Mouse (Mus musculus) kidney, postnatal 10 days (tissue): ENCODE results near the gene Lrrc57.
"Not testable (repeated sequence)": the region's sequence is repeated elsewhere in the genome, so short reads cannot be mapped to it uniquely, and the experiment has no call there.

Source experiments
- DNase-seq: peaks from one replicate; pipeline ENCODE4 v3.0.0; 2021; ENCODE audit warnings: mixed read lengths

Gene Lrrc57

DNA sequence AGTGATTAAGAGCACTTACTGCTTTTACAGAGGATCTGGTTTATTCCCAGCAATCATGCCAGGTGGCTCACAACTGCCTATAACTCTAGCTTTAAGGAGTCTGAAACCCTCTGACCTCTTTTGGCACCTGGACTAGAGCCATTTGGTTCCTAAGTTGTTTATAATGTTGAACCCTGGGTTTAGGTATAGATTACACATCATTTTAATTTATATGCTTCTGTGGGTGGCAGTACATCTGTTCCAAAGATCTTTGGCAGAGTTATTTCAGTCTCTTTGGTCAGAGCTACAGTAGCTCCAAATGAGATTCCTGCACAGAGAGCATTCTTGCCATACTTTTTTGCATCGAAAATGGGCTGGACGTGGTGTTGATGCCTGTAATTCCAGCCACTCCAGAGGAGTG lies 11.6 kb downstream of the Lrrc57 start:
- DNase-seq, result no peak

DNA sequence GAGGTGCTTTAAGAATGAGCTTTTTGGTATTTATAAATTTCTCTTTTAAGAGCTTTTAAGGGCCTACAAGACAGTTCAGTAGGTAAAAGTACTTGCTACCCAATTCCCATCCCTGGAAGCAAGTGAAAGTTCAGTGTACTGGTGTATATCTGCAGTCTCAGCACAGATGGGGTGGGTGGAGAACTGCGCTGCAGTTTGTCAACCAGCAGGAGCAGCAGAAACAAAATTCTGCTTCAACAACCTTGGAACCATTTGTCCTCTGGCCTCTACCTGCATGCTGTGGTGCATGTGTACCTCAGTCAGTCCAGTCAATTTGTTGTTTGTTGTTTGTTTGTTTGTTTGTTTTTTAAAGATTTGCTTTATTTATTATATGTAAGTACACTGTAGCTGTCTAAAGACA lies 17.1 kb downstream of the Lrrc57 start:
- no peak for DNase-seq

DNA sequence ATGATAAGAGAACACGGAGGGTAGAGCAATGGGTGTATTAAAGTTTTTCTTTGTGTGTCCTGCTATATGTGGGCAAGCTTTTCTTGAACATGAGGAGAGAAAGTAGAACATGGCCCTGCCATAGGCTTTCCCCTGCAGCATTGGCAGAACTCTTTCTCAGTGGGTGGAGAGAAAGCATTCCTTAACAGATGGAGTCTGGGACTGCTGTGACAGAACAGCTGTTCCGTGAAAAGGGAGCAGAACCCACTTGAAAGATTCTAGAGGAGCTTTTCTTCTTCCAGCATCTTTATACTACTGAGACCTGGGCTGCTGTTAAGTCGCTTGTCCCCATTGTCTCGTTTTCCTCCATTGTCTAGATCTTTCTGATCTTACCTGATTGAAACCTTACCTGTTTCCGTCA lies 19.6 kb downstream of the Lrrc57 start:
- DNase-seq, result no peak

DNA sequence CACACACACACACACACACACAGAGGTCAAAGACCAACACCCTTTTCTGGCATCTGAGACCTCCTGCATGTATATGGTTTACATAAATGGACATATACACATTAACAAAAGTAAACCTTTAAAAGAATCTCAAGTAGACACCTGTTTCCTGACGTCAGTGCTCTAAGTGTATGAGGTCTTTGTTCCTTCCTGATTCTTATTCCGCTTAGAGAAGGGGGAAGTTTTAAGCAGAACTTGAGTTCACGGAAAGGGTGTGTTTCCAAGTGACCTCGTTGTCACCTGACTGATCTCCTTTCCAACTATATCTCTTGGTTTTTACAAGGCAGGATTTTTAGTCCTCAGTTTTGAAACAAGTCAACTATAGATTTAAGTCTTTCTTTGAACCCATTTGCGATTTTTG lies 31.0 kb downstream of the Lrrc57 start:
- no peak for DNase-seq

DNA sequence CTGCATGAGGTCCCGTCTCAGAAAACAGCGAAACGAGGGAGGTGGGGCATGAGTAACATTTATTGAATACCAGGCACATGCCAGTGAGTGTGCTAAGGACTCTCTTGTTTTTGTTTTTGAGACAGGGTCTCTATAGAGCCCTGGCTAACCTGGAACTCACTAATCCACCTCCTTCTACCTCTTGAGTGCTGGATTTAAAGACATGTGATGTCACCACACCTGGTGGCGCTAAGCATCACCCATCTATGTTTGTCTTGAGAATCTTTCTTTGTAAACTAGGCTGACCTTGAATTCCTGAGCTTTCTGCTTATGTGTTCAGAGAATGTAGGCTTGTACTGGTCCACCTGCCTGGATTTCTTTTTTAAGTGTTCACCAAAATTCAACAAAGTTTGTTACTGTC lies 31.5 kb downstream of the Lrrc57 start:
- no peak for DNase-seq

DNA sequence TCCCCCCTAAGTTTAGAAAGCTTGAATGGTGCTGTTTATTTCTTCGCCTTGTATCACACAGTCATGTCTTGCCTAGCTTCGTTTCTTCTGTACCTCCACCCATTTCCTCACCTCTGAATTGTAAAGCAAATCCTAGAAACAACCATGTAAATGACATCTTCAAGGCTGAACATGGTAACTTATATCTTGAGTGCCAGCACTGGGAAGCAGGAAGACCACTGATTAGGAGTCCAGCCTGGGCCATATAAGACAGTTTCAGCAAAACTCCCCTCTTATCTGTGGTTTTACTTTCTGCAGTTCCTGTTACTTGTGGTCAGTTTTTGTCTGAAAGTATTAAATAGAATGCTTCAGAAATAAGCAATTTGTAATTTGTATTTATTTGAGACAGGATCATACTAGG lies 33.3 kb downstream of the Lrrc57 start:
- DNase-seq, result no peak

DNA sequence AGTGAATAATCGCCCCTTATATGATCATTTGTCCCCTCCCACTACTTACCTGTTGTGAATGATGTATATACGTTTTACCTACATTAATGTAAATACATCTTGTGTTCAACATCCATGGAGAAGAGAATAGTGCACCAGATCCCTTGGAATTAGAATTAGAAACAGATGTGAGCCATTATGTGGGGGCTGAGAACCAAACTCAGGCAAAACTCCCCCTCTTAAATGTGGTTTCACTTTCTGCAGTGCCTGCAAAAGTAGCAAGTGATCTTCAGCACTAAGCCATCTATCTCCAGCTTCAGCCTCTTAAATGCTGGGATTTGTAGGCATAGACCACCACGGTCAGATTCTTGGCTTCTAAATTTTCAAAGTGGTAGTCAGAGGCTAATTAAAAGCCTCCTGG lies 34.2 kb downstream of the Lrrc57 start:
- DNase-seq, result no peak

DNA sequence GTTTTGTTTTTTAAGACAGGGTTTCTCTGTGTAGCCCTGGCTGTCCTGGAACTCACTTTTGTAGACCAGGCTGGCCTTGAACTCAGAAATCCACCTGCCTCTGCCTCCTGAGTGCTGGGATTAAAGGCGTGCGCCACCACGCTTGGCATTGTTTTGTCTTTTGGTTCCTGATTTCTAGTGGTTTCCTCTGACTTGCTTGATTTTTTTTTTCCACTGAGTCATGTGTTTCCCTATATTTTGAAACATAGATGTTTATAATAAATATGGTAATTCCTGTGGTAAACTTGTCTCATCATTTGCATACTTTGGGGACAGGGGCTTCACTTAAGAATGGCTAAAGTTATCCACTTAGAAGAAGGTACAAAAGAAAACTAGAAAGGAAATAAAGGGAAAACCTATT lies 37.2 kb downstream of the Lrrc57 start:
- DNase-seq, result not testable (repeated sequence)

DNA sequence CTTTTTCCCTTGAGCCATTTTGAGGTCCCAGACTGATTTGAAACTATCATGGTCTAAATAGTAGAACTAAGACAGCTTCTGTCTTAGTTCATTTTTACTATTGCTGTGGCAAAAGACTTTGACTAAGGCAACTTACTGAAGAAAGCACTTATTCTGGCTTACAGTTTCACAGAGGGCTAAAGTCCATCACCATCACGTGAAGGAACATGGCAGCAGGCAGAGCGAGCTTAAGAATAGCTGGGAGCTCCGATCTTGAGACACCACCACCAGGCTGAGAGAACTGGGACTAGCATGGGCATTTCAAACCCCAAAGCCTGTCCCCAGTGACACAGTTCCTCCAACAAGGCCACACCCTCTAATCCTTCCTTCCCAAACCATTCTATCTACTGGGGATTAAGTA lies 38.2 kb downstream of the Lrrc57 start:
- peak; percentile 28 for DNase-seq

DNA sequence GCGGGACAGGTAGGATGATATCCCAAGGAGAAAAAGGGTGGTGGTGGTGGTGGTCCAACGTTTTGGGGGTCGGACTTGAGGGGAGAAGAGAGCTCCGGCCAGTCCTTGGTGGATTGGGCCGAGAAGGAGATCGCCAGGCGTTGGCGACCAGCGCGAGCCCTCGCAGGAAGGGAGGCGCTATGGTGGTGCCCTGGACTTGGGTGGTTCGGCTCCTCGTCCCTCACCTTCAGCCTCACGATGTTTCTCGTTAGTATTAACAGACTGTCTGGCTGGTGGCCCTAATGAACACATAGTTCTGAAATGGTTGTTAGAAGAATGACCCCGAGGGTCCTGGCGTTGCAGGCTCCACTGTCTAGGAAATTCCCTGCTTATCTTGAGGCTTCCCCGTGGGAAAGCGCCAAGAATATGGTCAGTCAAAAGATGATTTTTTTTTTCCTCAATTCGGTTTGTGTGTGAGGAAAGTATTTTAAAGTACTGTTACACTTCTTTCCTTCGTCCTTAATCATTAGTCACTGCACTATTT lies 41.5 kb downstream of the Lrrc57 start:
- no peak for DNase-seq

DNA sequence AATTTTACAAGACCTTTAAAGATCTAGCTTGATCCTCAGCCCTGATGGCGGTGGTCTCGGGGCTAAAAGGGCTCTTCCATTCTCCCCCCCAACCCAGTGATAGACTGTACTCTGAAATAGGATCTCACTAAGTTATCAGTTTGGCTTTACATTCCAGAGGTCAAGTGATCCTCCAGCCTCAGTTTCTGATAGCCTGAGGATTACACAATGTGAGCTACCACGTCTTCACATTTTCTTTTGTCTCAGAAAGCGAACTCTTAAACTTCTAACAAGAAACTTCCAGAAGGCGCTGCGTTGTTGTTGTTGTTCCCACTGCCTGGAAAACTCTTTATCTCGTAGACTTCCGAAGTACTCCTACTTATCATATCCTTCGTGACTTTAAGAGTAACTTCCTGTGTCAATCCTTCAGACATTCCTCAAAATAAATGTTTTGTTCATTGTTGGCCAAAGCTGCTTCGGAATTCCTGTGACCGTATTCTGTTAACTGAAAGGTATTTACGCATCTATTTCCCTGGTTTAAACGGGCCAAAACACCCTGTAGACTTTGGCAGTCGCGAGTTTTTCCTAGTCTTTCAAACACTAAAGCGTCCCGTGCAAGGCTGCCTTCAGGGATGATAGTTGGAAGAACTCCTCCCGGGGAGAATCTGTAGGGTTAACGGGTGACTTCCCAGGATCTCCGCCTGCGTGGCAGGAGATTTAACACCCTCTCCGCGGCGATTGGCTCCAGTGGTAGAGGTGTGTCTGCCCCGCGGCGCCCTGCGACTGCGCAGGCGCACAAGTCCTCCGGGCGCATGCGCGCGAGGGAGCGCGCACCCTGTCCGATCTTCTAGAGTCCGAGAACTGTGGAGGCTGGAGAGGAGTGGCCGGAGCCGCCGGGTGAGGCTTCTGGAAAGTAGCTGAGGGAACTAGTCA lies 42.2 kb downstream of the Lrrc57 start, which contains the start of gene Snap23:
TSS of gene Snap23 (plus strand) at position 786 of the 912 bp plus-strand sequence.
- DNase-seq, result peak; percentile 96

DNA sequence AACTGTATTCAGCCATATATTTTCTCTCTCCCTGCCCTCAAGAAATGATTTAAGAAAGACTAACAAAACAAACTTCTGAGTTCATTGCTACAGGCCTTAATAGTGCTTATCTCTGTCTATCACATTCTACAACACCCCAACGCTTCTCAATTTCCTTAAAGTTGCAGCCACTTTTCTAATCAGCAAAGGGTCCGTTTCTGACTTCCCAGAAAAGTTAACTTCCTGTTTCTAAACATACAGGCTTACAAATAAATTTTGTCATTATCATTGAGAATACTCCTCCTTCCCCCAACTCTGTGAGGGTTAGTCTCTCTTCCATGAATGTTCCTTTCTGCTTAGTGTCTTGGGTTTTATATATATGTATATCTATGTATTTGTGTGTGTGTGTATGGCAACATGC lies 44.0 kb downstream of the Lrrc57 start:
- DNase-seq, result no peak

DNA sequence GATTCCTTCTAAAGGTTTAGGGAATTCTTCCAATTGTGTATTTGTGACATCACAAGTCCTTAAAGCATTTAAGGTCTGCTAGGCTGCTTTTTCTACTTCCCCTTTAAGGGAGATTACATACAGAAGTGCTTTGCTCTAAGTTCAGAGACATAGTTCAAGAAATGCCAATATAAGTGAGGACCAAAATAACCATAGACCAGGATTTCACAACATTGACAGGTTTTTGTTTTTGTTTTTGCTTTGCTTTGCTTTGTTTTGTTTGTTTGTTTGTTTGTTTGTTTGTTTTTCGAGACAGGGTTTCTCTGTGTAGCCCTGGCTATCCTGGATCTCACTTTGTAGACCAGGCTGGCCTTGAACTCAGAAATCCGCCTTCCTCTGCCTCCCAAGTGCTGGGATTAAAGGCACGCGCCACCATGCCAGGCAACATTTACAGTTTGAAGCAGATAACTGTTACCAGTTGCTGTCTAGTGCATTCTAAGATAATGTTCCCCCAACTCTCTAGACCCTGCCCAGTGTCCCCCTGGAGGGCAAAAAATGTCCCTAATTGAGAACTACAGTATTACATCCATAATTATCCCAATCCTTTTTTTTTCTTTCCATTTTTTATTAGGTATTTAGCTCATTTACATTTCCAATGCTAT lies 44.7 kb downstream of the Lrrc57 start:
- DNase-seq, result not testable (repeated sequence)

DNA sequence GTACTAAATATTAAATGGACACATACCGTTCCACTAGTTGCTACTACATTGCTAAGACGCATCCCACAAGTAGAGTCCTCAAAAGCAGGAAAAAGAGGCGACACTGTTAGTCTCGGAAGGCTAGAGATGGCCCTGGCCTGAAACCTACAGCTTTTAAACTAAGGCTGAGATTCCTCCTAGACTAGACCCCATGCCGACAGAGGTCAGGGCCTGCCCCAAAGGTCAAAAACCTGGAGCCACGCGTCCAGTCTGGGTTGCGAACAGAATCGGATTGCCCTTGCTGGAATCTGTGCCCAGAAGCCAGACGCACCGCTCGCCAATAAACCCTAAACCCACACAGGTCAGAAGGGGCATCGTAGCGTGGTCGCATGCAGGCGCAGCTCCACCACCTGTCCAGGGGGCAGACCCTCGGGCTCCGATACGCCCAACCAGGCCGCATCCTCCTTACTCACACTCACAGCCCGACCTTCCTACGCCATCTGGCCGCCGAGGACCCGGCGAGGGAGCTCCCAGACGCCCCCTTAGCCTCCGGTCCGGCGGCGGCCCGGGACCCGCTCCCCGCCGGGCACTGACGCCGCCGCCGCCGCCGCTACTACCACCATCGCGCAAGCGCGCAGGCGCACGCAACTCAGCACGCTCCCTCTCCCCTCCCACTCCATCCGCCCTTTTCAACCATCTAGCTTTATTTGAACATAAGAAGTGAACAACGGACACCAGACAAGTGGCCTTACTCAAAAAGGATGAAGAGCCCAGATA lies 45.9 kb downstream of the Lrrc57 start, which contains the start of gene Zfp106:
TSS of gene Zfp106 (minus strand) at position 609 of the 756 bp plus-strand sequence.
- DNase-seq, result peak; percentile 92

DNA sequence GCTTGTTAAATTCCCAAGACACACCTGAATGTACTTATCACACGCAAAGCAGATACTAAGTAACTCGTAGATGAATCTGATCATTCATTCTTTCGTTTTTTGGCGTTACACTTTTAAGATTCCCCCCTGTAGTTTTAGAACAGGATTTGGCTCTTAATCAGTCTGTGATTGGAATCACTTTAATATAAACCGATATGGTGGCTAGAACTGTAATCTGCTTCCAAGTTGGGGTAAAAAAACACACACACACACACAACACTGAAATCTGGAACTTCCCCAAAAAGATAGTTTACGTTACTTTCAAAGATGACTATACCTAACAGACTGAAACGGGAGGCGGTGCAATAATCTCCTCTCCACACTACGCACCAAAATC lies 46.5 kb downstream of the Lrrc57 start:
- no peak for DNase-seq

DNA sequence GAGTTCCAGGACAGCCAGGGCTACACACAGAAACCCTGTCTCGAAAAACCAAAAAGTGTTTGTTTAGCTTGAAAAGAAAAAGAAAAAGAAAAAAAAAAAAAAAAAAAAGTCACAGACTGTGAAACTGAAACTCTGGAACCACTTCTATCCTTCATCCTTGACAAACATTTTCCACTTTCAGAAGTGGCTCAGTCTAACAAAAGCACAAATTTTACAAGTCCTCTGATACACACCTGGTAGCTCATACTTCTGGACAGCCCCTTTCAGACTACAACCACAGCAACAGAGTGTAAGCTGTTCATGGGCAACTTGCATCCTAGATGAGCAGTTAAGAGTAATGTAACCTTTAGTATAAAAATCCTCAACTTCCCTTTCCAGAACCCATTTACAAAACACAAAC lies 47.8 kb downstream of the Lrrc57 start:
- DNase-seq, result no peak

DNA sequence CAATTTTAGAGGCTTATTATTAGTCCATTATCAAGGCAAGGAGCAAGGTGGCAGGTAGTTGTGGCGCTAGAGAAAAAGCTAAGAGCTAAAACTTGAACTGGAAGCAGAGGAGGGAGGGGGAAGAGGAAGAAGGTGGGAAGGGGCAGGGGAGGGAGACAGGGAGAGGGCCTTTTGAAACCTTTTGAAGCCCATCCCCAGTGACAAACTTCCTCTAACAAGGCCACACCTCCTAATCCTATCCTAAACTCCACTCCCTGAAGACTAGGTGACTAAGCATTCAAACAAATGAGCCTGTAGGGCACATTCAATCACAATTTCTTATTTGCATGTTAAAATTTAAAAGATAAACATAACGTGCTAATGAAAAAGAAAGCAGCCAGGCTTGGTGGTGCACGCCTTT lies 50.5 kb downstream of the Lrrc57 start:
- DNase-seq, result no peak

DNA sequence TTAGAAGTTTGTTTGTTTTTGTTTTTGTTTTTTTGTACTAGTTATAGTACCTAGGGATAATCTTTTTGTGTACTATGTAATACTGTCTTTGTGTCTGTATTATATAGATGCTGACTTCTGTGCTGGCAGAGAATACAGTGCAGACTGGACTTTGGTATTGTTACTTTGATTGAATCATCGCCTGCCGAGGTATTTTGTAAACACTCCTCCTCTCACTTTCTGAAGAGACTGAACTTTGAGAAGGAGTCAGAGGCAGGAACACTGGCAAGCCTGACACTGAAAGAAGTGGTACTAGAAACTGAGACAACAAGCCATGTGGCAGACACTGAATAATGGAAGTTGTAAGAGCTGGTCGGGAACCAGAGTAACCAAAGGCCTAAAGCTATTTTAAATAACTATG lies 52.5 kb downstream of the Lrrc57 start:
- no peak for DNase-seq
